Mouse (Mus musculus) adrenal gland, adult 18-20 months (tissue): ENCODE data around the gene Ttll13. TPM values are rescaled to one million over a fixed set of nuclear protein-coding genes. Genes with fewer than 3 reads are reported as not detected.

ENCODE experiments used
- DNase-seq, 2 experiments: peaks; one replicate each; pipeline ENCODE4 v3.0.0; 2021 to 2022; ENCODE audit warnings: low spot score in 2 of 2
- total RNA-seq, 2 experiments: library from RNA; stranded (reverse); gene quantifications; 1 replicate in 1 of 2; 2 replicates in 1 of 2; pipeline ENCODE4 v1.2.3; 2021

Gene Ttll13
- total RNA-seq, 2 experiments from 2014 or later = 1.2 to 1.7 TPM

- DNase-seq = no peak
Observed at GRCm38 (mm10) chr7:80261372-80261990, 15.3 kb downstream of the Ttll13 start.

GRCm38 (mm10) chr7:80264606-80265005 lies 18.4 kb downstream of the Ttll13 start:
- no peak for DNase-seq

GRCm38 (mm10) chr7:80267764-80268163 lies 21.6 kb downstream of the Ttll13 start:
- no peak for DNase-seq

DNA sequence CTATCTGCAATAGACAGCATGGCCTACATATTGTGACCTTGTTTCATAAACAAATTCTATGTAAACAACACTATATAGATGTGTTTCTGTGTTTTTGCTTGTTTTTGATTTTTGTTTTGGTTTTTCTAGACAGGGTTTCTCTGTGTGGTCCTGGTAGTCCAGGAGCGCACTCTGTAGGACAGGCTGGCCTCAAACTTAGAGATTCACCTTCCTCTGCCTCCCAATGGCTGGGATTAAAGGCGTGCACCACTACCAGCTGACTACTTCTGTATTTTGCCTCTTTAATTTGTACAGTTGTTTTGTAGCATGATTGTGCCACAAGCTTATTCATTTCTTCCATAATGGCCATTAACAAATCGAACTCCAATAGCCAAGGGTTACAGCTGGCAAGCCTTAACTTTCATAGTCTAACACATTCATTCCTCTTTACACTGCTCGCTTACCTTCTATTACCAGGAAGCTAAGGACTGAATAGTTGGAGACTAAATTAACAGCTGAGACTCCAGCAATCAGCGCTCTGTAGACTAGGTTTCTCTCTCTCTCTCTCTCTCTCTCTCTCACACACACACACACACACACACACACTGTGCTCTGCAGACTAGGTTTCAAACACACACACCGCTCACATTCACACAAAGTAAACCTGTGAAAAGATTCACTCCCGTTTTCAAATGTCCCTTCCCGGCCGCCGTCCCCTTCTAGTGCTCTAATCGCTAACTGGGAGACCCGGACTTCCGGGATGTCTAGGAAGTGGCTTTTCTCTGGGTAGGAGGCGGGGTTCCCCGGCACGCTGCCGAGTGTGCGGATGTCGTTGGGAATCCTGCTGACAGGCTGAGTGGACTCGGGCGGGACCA lies 22.9 kb downstream of the Ttll13 start, which contains the start of gene Vps33b:
Gene Vps33b (plus strand): TSS at position 753 of the 854 bp plus-strand sequence.
- peak; percentile 94 to 97 for DNase-seq

- DNase-seq = no peak
Observed at GRCm38 (mm10) chr7:80269751-80270255, 23.6 kb downstream of the Ttll13 start.

GRCm38 (mm10) chr7:80273456-80273855 lies 27.3 kb downstream of the Ttll13 start:
- DNase-seq = no peak

GRCm38 (mm10) chr7:80276374-80276773 lies 30.2 kb downstream of the Ttll13 start:
- DNase-seq = no peak

DNA sequence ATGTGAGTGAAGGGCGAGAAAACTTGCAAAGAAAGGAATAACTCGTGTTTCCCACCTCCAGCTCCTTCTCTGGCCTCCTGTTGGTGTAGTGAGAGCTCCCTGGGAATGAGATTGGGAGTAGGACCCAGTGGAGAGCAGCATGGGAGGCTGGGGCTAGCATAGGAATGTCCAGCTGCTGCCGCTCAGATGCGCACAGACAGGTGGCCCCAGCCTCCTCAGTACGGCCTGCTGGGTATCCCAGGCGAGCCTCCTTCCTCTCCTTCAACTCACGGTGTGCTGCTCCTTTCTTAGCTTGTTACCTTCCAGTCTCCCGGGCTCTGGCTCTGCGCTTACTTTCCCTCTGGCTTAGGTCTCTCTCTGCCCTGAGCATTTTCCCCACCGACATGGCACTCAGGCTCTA lies 33.9 kb downstream of the Ttll13 start:
- DNase-seq = no peak

DNA sequence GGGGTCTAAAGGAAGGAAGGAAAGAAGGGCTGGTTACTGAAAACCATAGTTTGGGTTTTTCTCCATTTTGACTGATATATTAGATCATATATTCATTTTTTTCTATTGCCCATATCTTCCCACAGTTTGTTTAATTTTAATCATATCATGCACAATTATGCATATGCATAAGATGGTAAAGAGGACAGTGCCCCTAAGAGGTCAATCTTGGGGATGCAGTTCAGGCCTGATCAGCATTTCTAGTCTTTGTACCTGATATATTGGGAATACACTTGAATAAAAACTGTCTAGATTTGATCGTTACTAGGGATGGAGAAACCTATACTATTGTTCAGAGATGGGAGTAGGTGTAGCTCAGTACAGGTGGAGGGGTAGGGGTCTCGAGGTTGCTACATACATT lies 34.8 kb downstream of the Ttll13 start:
- DNase-seq = no peak

GRCm38 (mm10) chr7:80281646-80282045 lies 35.5 kb downstream of the Ttll13 start:
- no peak for DNase-seq

DNA sequence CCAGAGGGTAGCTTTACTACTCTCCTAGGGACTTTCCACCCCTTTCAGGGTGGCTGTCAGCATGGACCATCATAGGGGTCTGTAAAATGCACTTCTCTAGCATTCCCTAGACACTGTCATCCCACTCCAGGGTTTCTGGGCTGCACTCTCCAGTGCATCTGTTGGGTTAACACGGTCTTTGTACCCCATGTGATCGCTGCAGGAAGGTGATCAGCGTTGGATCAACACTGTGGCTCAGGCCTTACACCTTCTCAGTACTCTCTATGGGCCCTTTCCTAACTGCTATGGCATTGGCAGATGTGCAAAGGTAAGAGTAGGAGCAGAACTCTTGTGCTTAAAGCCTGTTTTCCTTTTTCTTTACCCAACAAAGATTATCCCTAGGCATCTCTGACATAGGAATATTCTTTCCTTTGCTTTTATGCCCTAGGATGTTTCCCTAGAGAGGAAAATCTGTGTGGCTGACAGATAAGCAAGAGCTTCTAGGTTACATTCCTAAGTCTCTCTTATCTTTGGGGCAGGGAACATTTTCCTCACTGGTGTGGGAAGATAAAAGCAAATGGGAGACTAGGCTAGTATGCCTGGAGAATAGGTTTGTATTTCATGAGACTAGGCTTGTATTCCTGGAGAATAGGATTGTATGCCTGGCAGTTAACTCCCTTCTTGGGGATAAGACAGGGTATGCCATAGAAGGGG lies 37.2 kb downstream of the Ttll13 start:
- no peak for DNase-seq

DNA sequence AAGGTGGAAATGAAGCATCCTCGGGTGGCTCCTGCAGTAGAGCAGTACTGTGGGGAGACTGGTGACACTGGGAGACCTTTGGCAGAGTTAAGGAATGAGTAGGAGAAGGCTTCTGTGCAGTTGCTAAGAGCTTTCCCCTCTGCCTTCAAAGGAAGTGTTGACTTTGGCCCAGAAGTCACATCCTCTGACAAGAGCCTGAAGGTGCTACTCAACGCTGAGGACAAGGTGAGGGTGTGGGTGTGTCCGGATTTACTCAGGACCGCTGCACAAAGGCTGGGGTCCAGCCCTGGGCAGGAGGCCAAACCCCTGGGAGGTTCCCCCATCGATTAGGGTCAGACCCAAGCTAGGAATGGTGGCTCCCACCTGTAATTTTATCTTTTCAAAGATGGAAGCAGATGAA lies 38.2 kb downstream of the Ttll13 start:
- no peak for DNase-seq

DNA sequence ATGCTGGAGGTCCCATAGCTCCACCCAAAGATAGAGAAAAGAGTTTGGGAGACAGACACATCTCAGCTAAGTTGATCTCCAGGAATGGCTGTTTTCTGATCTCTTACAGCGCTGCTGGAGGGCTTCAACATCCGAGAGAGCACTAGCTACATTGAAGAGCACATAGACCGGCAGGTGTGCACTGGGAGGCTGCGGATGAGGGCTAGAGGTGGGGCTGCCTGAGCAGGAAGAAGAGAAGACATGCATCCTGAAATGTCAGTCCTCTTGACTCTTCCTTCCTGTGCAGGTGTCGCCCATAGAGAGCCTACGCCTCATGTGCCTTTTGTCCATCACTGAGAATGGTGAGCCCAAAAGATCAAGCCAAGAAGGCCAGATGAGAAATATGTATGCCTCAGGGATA lies 39.5 kb downstream of the Ttll13 start:
- no peak for DNase-seq

GRCm38 (mm10) chr7:80287736-80288135 lies 41.6 kb downstream of the Ttll13 start:
- no peak for DNase-seq

DNA sequence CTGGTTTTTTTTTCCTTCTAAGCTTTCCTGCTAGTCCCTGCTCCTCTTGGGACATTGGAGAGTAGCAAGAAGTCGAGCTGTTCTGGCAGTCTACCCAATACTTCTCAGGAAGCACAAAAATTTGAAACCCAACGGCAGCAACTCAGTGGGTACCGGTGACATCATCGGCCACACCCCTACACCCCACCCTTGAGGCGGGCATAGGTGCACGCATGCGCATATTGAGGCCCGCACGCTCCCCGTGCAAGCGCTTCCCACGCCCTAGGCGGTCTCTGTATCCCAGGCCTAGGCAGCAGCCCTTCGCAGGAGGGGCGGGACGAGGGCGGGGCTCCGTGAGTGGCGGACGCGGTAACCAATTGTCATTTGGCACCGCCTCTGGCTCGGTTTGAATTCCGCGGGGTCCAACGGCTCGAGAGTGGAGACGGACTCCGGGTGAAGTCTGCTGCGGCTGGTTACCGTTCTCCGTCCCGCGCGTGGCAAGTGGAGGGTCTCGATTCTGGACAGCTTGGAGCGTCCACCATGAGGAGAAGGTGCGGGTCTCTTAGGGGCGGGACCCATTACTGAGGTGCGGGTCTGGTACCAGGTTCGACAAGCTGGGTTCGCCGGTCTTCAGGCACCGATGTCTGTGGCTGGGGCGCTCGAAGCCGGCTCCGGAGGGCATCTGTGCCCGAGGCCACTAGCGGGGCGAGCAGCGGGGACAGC lies 48.0 kb downstream of the Ttll13 start, which contains the start of gene Prc1:
Gene Prc1 (plus strand): TSS at position 389 of the 702 bp plus-strand sequence.
- DNase-seq = peak; percentile 97 to 98

DNA sequence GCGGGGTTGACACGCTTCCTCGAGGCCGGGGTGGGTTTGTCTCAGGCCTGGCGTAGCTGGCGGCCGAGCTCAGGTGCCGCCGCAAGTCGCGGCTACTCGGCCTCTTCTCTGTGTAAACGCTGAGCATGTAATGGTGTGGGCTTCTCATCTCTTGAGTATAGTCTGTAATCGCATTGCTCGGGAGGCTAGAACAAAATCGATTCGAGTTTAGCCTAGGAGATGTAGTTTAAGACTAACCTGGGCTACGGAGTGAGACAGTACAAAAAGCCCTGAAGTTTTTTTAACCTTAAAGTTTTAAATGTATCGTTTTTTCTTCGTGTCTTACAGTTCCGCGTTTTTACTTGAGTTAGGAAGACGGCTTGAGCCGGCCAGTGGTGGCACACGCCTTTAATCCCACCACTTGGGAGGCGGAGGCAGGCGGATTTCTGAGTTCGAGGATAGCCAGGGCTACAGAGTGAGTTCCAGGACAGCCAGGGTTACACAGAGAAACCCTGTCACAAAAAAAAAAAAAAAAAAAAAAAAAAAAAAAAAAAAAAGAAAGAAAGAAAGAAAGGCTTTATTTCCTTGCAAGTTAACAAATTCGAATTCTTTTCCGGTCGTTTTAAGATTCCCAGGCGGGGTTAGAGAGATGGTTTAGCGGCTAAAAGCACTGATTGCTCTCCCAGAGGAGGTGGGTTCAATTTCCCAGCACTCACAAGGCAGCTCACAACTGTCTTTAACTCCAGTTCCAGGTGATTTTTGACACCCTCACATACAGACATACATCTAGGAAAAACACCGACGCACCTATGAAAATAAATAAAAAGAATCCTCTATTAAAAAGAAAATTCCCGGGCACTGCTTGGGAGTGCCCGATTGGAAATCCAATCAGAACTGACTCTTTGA lies 48.8 kb downstream of the Ttll13 start:
- DNase-seq = no peak

DNA sequence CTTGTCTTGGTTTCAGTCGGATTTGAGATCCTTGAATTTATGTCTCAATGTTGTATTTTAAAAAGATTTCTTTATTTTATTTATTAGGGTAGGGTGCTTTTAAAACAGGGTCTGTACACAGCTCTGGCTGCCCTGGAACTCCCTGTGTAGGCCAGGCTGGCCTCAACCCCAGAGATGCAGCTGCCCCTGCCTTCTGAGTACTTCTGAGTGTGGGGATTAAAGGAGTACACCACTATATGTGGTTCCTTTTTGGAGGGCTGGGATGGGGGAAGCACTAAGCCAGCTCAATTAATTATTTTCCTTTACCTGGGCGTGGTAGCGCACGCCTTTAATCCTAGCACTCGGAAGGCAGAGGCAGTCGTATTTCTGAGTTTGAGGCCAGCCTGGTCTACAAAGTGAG lies 50.3 kb downstream of the Ttll13 start:
- DNase-seq = no peak

GRCm38 (mm10) chr7:80297041-80297440 lies 50.9 kb downstream of the Ttll13 start:
- DNase-seq = no peak

DNA sequence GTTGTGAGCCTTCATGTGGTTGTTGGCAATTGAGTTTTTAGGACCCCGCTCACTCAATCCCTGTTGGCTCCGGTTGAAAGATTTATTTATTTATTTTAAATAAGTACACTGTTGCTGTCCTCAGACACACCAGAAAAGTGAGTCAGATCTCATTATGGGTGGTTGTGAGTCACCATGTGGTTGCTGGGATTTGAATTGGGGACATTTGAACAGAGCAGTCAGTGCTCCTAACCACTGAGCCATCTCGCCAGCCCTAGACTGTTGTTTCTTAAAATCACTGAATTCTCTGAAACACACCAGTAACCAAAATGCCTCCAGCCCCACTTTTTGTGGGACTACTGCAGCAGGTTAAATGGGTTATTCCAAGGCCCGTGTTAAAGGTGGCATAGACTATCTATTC lies 52.6 kb downstream of the Ttll13 start:
- DNase-seq = no peak

- no peak for DNase-seq
Observed at GRCm38 (mm10) chr7:80299568-80299967, 53.4 kb downstream of the Ttll13 start.
